Mouse (Mus musculus) neural tube, embryonic 14.5 days (tissue): ENCODE data around the gene Mgat4b. TPM values are rescaled to one million over a fixed set of nuclear protein-coding genes. Genes with fewer than 3 reads are reported as not detected.

Source experiments
- ATAC-seq: fragments of 200-750 bp; cut with Nextera tagmentation; 2 replicates; pipeline ENCODE4 v1.8.0; 2017; ENCODE audit warnings: low read depth, mild to moderate bottlenecking, moderate TSS enrichment, moderate library complexity
- H3K27ac ChIP-seq: fragments of 300-500 bp; sonication (generic); 2 replicates; pipeline ENCODE4 v1.5.1; 2014; ENCODE audit warnings: low read depth, mild to moderate bottlenecking, control low read depth, low read length, moderate library complexity, mixed read lengths
- H3K27me3 ChIP-seq: fragments of 300-500 bp; sonication (generic); 2 replicates; pipeline ENCODE4 v1.6.1; 2014; ENCODE audit warnings: low read length; ENCODE audit not compliant: control insufficient read depth, insufficient read depth
- H3K36me3 ChIP-seq: fragments of 300-500 bp; sonication (generic); 2 replicates; pipeline ENCODE4 v1.6.1; 2014; ENCODE audit warnings: low read length, mixed read lengths; ENCODE audit not compliant: control insufficient read depth, insufficient read depth
- H3K4me1 ChIP-seq: fragments of 300-500 bp; sonication (generic); 2 replicates; pipeline ENCODE4 v1.6.1; 2014; ENCODE audit warnings: low read length; ENCODE audit not compliant: control insufficient read depth, insufficient read depth
- H3K4me2 ChIP-seq: fragments of 300-500 bp; sonication (generic); 2 replicates; pipeline ENCODE4 v1.6.1; 2014; ENCODE audit warnings: mild to moderate bottlenecking, low read depth, low read length, control low read depth
- H3K4me3 ChIP-seq: fragments of 300-500 bp; sonication (generic); 2 replicates; pipeline ENCODE4 v1.5.1; 2014; ENCODE audit warnings: low read depth, low read length, control low read depth, mixed read lengths
- H3K9ac ChIP-seq: fragments of 300-500 bp; sonication (generic); replicated peaks from 2 replicates; pipeline ENCODE4 v1.6.1; 2014; ENCODE audit warnings: low read depth, mild to moderate bottlenecking, control low read depth, low read length, mixed read lengths
- H3K9me3 ChIP-seq: fragments of 300-500 bp; sonication (generic); 2 replicates; pipeline ENCODE4 v1.6.1; 2016; ENCODE audit warnings: low read length; ENCODE audit not compliant: control insufficient read depth
- WGBS: fragments of 180-500 bp; shearing (Covaris S2); extraction: QIAGEN DNeasy Blood & Tissue Kit; methylation state at CpG from one replicate; pipeline ENCODE4 v1.1.7; 2014; 5-methylcytosine and 5-hydroxymethylcytosine counted together
- polyA plus RNA-seq: library from polyadenylated mRNA; unstranded; fragments of >200 nt; fragmentation: Nextera tagmentation; extraction: Ambion mirVana; gene quantifications from 2 replicates; pipeline ENCODE4 v1.2.1, GENCODE M21; 2014

Mgat4b gene
- polyA plus RNA-seq, 1 experiment from 2014 or later: 52.0 TPM

GRCm38 (mm10) chr11:50227736-50228135 is 17.0 kb downstream of the Mgat4b start:
- WGBS: 88% methylated on average over 4 of the region's 4 CpGs

GRCm38 (mm10) chr11:50228772-50229171 is 18.1 kb downstream of the Mgat4b start:
- WGBS: 29% methylated on average over 3 of the region's 3 CpGs
- ATAC-seq: no peak
- peaks cover 25% of the 10 kb centered on the region for H3K36me3 ChIP-seq
- H3K4me3 ChIP-seq: no peak overlapping the region
- peaks cover 21% of the 10 kb centered on the region for H3K4me1 ChIP-seq
- no peak overlapping the region for H3K4me2 ChIP-seq
- no peaks in the 10 kb centered on the region for H3K9me3 ChIP-seq
- no peaks in the 10 kb centered on the region for H3K27me3 ChIP-seq
- no peak overlapping the region for H3K9ac ChIP-seq
- no peak overlapping the region for H3K27ac ChIP-seq

More at GRCm38 (mm10) chr11:50227736-50228135, 17.0 kb downstream of the Mgat4b start:
- no peak overlapping the region for H3K4me2 ChIP-seq
- no peak overlapping the region for H3K9ac ChIP-seq
- peaks cover 15% of the 10 kb centered on the region for H3K36me3 ChIP-seq
- no peak overlapping the region for H3K4me3 ChIP-seq
- no peaks in the 10 kb centered on the region for H3K27me3 ChIP-seq
- H3K9me3 ChIP-seq: no peaks in the 10 kb centered on the region
- H3K4me1 ChIP-seq: peaks cover 31% of the 10 kb centered on the region
- ATAC-seq: no peak
- no peak overlapping the region for H3K27ac ChIP-seq

GRCm38 (mm10) chr11:50229252-50229910 is 18.7 kb downstream of the Mgat4b start:
- H3K36me3 ChIP-seq: peaks cover 31% of the 10 kb centered on the region
- H3K9me3 ChIP-seq: no peaks in the 10 kb centered on the region
- H3K4me2 ChIP-seq: no peak overlapping the region
- no peak overlapping the region for H3K9ac ChIP-seq
- H3K27ac ChIP-seq: no peak overlapping the region
- H3K4me3 ChIP-seq: no peak overlapping the region
- WGBS: 50% methylated on average over 7 of the region's 7 CpGs
- no peaks in the 10 kb centered on the region for H3K27me3 ChIP-seq
- peaks cover 19% of the 10 kb centered on the region for H3K4me1 ChIP-seq
- no peak for ATAC-seq

- Histone ChIP-seq H3K36me3 (peaks cover 39% of the 10 kb centered on the region), H3K4me2 (peak overlapping the region; percentile 6; the same call in 1 of the 2 replicates), H3K9ac (no peak overlapping the region; the same call in 1 of the 2 replicates), H3K27ac (no peak overlapping the region), H3K9me3 (no peaks in the 10 kb centered on the region), H3K4me1 (peaks cover 21% of the 10 kb centered on the region), H3K27me3 (no peaks in the 10 kb centered on the region), H3K4me3 (no peak overlapping the region; the same call in 1 of the 2 replicates)
- 23% methylated on average over 45 of the region's 45 CpGs for WGBS
- ATAC-seq: 0 out of 2 replicates have a peak, but pooled peaks have one; percentile 4
Observed at GRCm38 (mm10) chr11:50230481-50231304, 20.0 kb downstream of the Mgat4b start.

- Histone ChIP-seq H3K36me3 (peaks cover 39% of the 10 kb centered on the region), H3K4me1 (peaks cover 22% of the 10 kb centered on the region), H3K27me3 (no peaks in the 10 kb centered on the region), H3K9me3 (no peaks in the 10 kb centered on the region), H3K4me2 (peak overlapping the region; percentile 6; the same call in 1 of the 2 replicates), H3K9ac (no peak overlapping the region), H3K4me3 (no peak overlapping the region), H3K27ac (no peak overlapping the region)
- 16% methylated on average over 8 of the region's 8 CpGs for WGBS
- no peak for ATAC-seq
Observed at GRCm38 (mm10) chr11:50231411-50231810, 20.7 kb downstream of the Mgat4b start.

GRCm38 (mm10) chr11:50233022-50233421 is 22.3 kb downstream of the Mgat4b start:
- H3K27ac ChIP-seq: no peak overlapping the region
- H3K27me3 ChIP-seq: peaks cover 3% of the 10 kb centered on the region; the same call in 1 of the 2 replicates
- 99% methylated on average over 13 of the region's 13 CpGs for WGBS
- H3K4me1 ChIP-seq: peaks cover 14% of the 10 kb centered on the region
- no peak for ATAC-seq
- no peak overlapping the region for H3K4me3 ChIP-seq
- no peak overlapping the region for H3K4me2 ChIP-seq
- peaks cover 39% of the 10 kb centered on the region for H3K36me3 ChIP-seq
- H3K9ac ChIP-seq: no peak overlapping the region
- H3K9me3 ChIP-seq: no peaks in the 10 kb centered on the region

GRCm38 (mm10) chr11:50233993-50234392 is 23.3 kb downstream of the Mgat4b start:
- peaks cover 39% of the 10 kb centered on the region for H3K36me3 ChIP-seq
- WGBS: 88% methylated on average over 11 of the region's 11 CpGs

GRCm38 (mm10) chr11:50234606-50235005 is 23.9 kb downstream of the Mgat4b start:
- WGBS: 94% methylated on average over 25 of the region's 25 CpGs
- Histone ChIP-seq H3K9me3 (no peaks in the 10 kb centered on the region), H3K9ac (no peak overlapping the region), H3K4me2 (no peak overlapping the region), H3K4me3 (no peak overlapping the region), H3K36me3 (peaks cover 39% of the 10 kb centered on the region), H3K27ac (no peak overlapping the region), H3K27me3 (peaks cover 12% of the 10 kb centered on the region), H3K4me1 (peaks cover 14% of the 10 kb centered on the region; the same call in 1 of the 2 replicates)
- ATAC-seq: no peak

More at GRCm38 (mm10) chr11:50233993-50234392, 23.3 kb downstream of the Mgat4b start:
- H3K4me1 ChIP-seq: peaks cover 14% of the 10 kb centered on the region; the same call in 1 of the 2 replicates
- H3K27me3 ChIP-seq: peaks cover 11% of the 10 kb centered on the region
- no peak overlapping the region for H3K4me3 ChIP-seq
- H3K27ac ChIP-seq: no peak overlapping the region
- H3K9me3 ChIP-seq: no peaks in the 10 kb centered on the region
- H3K9ac ChIP-seq: no peak overlapping the region
- no peak overlapping the region for H3K4me2 ChIP-seq
- no peak for ATAC-seq

GRCm38 (mm10) chr11:50236540-50236936 is 25.8 kb downstream of the Mgat4b start:
- Histone ChIP-seq H3K9ac (peak overlapping the region; percentile 48), H3K27ac (no peak overlapping the region), H3K4me1 (peaks cover 11% of the 10 kb centered on the region; the same call in 1 of the 2 replicates), H3K4me2 (peak overlapping the region; percentile 92), H3K27me3 (peaks cover 12% of the 10 kb centered on the region), H3K9me3 (no peaks in the 10 kb centered on the region), H3K36me3 (peaks cover 35% of the 10 kb centered on the region), H3K4me3 (peak overlapping the region; percentile 48)
- WGBS: under 1% methylated on average over 25 of the region's 27 CpGs
- ATAC-seq: peak; percentile 87
